Mouse (Mus musculus) liver, embryonic 14.5 days (tissue): Measurements from ENCODE around the gene Pex14. TPM values are rescaled to one million over a fixed set of nuclear protein-coding genes. Genes with fewer than 3 reads are reported as not detected.
"Not testable (repeated sequence)": the region's sequence is repeated elsewhere in the genome, so short reads cannot be mapped to it uniquely, and the experiment has no call there.

Experiments used
- ATAC-seq: fragments of 200-750 bp; cut with Nextera tagmentation; 2 replicates; pipeline ENCODE4 v1.8.0; 2017; ENCODE audit warnings: moderate number of reproducible peaks, mild to moderate bottlenecking, moderate library complexity; ENCODE audit not compliant: insufficient read depth
- DNase-seq, 3 experiments: peaks; one replicate each; pipeline ENCODE4 v3.0.0-alpha.2; 2012 to 2013; ENCODE audit warnings: low read depth in 3 of 3, low spot score in 3 of 3
- H3K27ac ChIP-seq: fragments of 300-500 bp; sonication (generic); 2 replicates; pipeline ENCODE4 v1.5.1; 2014; ENCODE audit warnings: moderate library complexity, mild to moderate bottlenecking, control low read depth, inconsistent platforms
- H3K27me3 ChIP-seq: fragments of 300-500 bp; sonication (generic); 2 replicates; pipeline ENCODE4 v1.6.1; 2014; ENCODE audit warnings: mild to moderate bottlenecking, low read length, moderate library complexity; ENCODE audit not compliant: control insufficient read depth, insufficient read depth
- H3K36me3 ChIP-seq: fragments of 300-500 bp; sonication (generic); replicated peaks from 2 replicates; pipeline ENCODE4 v1.6.1; 2014; ENCODE audit warnings: low read depth; ENCODE audit not compliant: control insufficient read depth, insufficient read depth
- H3K4me1 ChIP-seq, 2 experiments: fragments of 200-500 bp in 1 of 2; fragments of 300-500 bp in 1 of 2; sonication (generic) in 1 of 2; replicated peaks; 2 replicates each; pipeline ENCODE4 v1.6.1; 2012 to 2014; ENCODE audit warnings: antibody characterized with exemption in 1 of 2, inconsistent platforms in 1 of 2, low read length in 1 of 2; ENCODE audit not compliant: control insufficient read depth in 2 of 2, insufficient read depth in 2 of 2
- H3K4me2 ChIP-seq: fragments of 300-500 bp; sonication (generic); 2 replicates; pipeline ENCODE4 v1.6.1; 2014; ENCODE audit warnings: low read depth, mild to moderate bottlenecking, control low read depth, moderate library complexity
- H3K4me3 ChIP-seq, 2 experiments: fragments of 200-500 bp in 1 of 2; fragments of 300-500 bp in 1 of 2; sonication (generic) in 1 of 2; 2 replicates each; pipeline ENCODE4 v1.5.1; 2012 to 2014; ENCODE audit warnings: low read depth in 2 of 2, low read length in 2 of 2, mild to moderate bottlenecking in 2 of 2, control low read depth in 1 of 2, inconsistent platforms in 1 of 2, moderate library complexity in 1 of 2; ENCODE audit not compliant: insufficient read depth in 1 of 2
- H3K9ac ChIP-seq: fragments of 300-500 bp; sonication (generic); replicated peaks from 2 replicates; pipeline ENCODE4 v1.6.1; 2014; ENCODE audit warnings: mild to moderate bottlenecking, control low read depth, moderate library complexity
- H3K9me3 ChIP-seq: fragments of 300-500 bp; sonication (generic); 2 replicates; pipeline ENCODE4 v1.6.1; 2016; ENCODE audit warnings: low read length, mixed read lengths; ENCODE audit not compliant: control insufficient read depth
- CTCF ChIP-seq: IDR thresholded peaks from 2 replicates; pipeline ENCODE4 v1.5.1; 2016; ENCODE audit warnings: antibody characterized with exemption, low read depth, control low read depth
- EP300 ChIP-seq: IDR thresholded peaks from 2 replicates; pipeline ENCODE4 v1.6.1; 2016; ENCODE audit warnings: antibody characterized with exemption, low read depth
- WGBS: fragments of 180-500 bp; shearing (Covaris S2); extraction: QIAGEN DNeasy Blood & Tissue Kit; methylation state at CpG from one replicate; pipeline ENCODE4 v1.1.7; 2014; ENCODE audit not compliant: insufficient replicate concordance; 5-methylcytosine and 5-hydroxymethylcytosine counted together
- polyA plus RNA-seq, 2 experiments: library from polyadenylated mRNA; depleted of rRNA in 1 of 2; stranded (reverse) in 1 of 2; unstranded in 1 of 2; fragments of >200 nt; fragmentation: Nextera tagmentation in 1 of 2; extraction: Ambion mirVana in 1 of 2; gene quantifications; 2 replicates each; pipeline versions ENCODE4 v1.2.1 to v1.2.3; 2012 to 2014

Gene Pex14
- polyA plus RNA-seq, 2 experiments, result 11.4 to 14.9 TPM

DNA sequence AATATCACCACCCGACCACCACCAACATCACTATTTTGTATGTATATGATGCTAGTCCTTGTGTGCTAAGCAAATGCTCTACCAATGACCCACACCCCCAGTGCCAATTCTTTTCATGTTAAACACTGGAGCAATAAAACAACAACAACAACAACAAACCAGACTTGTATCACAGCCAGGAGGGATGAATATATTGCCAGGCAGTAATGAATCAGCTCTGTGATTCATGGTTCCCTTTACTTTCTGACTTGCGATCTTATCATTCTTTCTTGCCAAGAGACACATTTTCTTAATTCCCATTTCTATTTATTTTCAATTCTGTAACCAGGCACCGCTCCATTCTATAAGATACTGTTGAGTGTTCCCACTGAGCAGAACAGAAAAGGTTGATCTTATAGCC, 1.8 kb upstream of the Pex14 start:
- no peak for DNase-seq
- Histone ChIP-seq H3K9me3 (no peaks in the 10 kb centered on the region), H3K9ac (no peak overlapping the region), H3K4me2 (no peak overlapping the region), H3K4me1 (peaks cover 8 to 12% of the 10 kb centered on the region in 2 experiments), H3K27me3 (no peaks in the 10 kb centered on the region), H3K27ac (no peak overlapping the region), H3K36me3 (no peaks in the 10 kb centered on the region), H3K4me3 (no peak overlapping the region)
- ATAC-seq, result no peak
- TF ChIP-seq EP300, result no peak
- TF ChIP-seq CTCF, result no peak
- 67% methylated on average over 3 of the region's 3 CpGs for WGBS

DNA sequence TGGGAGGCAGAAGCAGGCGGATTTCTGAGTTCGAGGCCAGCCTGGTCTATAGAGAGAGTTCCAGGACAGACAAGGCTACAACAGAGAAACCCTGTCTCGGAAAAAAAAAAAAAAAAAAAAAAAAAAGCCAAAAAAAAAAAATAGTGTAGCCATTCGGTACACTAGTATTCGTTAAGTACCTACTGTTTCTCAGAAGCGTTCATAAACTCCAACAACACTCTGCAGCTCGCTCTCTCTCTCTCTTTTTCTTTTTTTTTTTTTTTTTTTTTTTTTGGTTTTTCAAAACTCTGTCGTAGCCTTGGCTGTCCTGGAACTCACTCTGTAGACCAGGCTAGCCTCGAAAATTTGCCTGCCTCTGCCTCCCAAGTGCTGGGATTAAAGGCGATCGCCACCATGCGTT, 773 bp upstream of the Pex14 start:
- not testable (repeated sequence) for H3K27me3 ChIP-seq, H3K36me3 ChIP-seq, H3K9ac ChIP-seq, H3K27ac ChIP-seq, H3K4me3 ChIP-seq, DNase-seq, H3K9me3 ChIP-seq, ATAC-seq
- WGBS, result 75% methylated on average over 12 of the region's 12 CpGs
- H3K4me2 ChIP-seq, result peak overlapping the region; percentile 74; the same call in 1 of the 2 replicates
- H3K4me1 ChIP-seq, result peaks cover 8 to 17% of the 10 kb centered on the region in 2 experiments

DNA sequence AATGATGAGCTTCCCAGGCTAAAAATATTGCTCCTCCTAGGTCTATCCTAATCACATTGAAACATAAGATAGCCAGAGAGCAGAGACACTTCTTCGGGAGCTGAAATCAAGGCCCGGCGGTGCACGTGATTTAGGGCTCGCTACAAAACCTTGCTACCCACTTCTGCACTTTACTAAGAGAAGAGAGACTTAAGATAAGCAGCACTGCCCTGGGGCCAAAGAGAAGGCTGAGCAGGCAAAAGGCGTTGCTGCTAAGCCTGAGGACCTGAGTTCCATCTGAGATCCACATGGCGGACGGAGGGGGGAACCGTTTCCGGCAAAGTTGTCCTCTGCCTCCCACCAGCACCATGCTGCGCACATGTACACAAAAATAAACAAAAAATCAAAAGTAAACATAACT, 1.1 kb downstream of the Pex14 start:
- WGBS, result 8% methylated on average over 11 of the region's 11 CpGs
- DNase-seq, result no peak
- no peak overlapping the region for H3K27ac ChIP-seq

DNA sequence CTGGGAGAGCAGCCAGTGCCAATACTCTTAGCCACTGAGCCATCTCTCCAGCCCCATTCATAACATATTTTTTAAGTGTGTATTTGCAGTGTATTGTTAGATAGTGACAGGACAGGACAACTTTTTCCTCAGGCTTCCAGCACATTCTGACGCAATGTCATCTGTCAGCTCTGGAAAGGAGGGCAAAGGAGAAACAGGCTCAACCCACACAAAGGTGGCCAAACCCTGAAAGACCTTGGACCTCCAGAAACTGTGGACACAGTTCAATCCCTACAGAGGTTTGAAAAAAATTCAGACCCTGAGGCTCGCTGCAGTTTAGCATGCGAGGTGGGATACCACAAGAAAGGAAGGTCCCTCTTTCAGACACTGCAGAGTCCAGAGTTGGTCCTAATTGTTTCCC, 1.7 kb downstream of the Pex14 start:
- TF ChIP-seq CTCF, result no peak
- no peak for TF ChIP-seq EP300
- Histone ChIP-seq H3K9ac (peak overlapping the region; percentile 18; the same call in 1 of the 2 replicates), H3K9me3 (no peaks in the 10 kb centered on the region), H3K4me3 (peak overlapping the region; percentile 11 to 97; a peak in 3 of 4 replicates), H3K27me3 (no peaks in the 10 kb centered on the region), H3K27ac (no peak overlapping the region), H3K4me2 (peak overlapping the region; percentile 74), H3K4me1 (peaks cover 8 to 12% of the 10 kb centered on the region in 2 experiments; a peak in 3 of 4 replicates), H3K36me3 (no peaks in the 10 kb centered on the region; the same call in 1 of the 2 replicates)
- 60% methylated on average over 3 of the region's 3 CpGs for WGBS
- DNase-seq (no peak), ATAC-seq (no peak)

More for the DNA sequence above, 1.1 kb downstream of the Pex14 start:
- Histone ChIP-seq H3K9me3 (no peaks in the 10 kb centered on the region), H3K4me1 (peaks cover 8 to 12% of the 10 kb centered on the region in 2 experiments; a peak in 3 of 4 replicates), H3K4me3 (peak overlapping the region; percentile 83 to 97), H3K4me2 (peak overlapping the region; percentile 74), H3K36me3 (no peaks in the 10 kb centered on the region), H3K27me3 (no peaks in the 10 kb centered on the region), H3K9ac (peak overlapping the region; percentile 93)
- ATAC-seq, result no peak
- no peak for TF ChIP-seq EP300
- no peak for TF ChIP-seq CTCF

DNA sequence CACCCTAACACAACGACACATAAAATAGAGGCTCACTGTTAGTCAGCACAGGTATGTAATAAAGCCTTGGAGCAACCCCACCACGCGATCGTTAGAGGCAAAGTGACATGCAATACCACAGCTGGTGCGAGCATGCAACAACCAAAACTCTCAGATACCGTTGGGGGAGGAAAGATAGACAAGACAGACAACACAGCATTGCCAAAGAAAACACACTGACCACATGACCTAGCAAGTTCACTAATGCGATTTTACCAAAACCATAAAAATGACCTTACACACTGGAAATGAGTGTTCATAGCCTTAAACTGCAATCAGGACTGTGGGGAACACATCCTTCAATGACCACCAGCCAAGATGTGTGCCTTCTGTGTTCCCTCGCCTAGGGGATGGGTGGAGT, 8.3 kb downstream of the Pex14 start:
- no peak overlapping the region for H3K4me2 ChIP-seq
- H3K27me3 ChIP-seq, result no peaks in the 10 kb centered on the region
- DNase-seq, result no peak
- H3K4me1 ChIP-seq, result peaks cover 0 to 10% of the 10 kb centered on the region in 2 experiments; a peak in 2 of 4 replicates
- H3K27ac ChIP-seq, result no peak overlapping the region
- no peaks in the 10 kb centered on the region; the same call in 1 of the 2 replicates for H3K36me3 ChIP-seq
- 63% methylated on average over 8 of the region's 8 CpGs for WGBS
- ATAC-seq, result no peak
- no peaks in the 10 kb centered on the region for H3K9me3 ChIP-seq
- H3K4me3 ChIP-seq, result no peak overlapping the region
- no peak overlapping the region for H3K9ac ChIP-seq
- TF ChIP-seq CTCF, result no peak
- TF ChIP-seq EP300, result no peak
